Mouse (Mus musculus) megakaryocyte, embryonic 14.5 days (primary cell): Measurements from ENCODE around the gene Notch4.

ENCODE experiments used
- FLI1 ChIP-seq: IDR thresholded peaks from 2 replicates; pipeline ENCODE4 v1.6.1; 2012; ENCODE audit warnings: low read length, inconsistent platforms, mixed read lengths
- GATA1 ChIP-seq: IDR thresholded peaks from 3 replicates; pipeline ENCODE4 v1.6.1; 2012; ENCODE audit warnings: mixed read lengths, low read length, inconsistent platforms, borderline replicate concordance

DNA sequence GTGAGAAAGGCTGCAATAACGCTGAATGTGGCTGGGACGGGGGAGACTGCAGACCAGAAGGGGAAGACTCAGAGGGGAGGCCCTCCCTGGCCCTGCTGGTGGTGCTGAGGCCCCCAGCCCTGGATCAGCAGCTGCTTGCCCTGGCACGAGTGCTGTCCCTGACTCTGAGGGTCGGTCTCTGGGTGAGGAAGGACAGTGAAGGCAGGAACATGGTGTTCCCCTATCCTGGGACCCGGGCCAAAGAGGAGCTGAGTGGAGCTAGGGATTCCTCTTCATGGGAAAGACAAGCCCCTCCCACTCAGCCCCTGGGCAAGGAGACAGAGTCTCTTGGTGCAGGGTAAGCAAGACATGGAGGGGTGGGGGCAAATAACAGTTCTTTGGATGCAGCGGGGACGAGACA, 19.3 kb downstream of the Notch4 start:
- no peak for TF ChIP-seq GATA1
- no peak for TF ChIP-seq FLI1
